Mouse (Mus musculus): Measurements from ENCODE around the gene Aldh1l1. TPM values are rescaled to one million over a fixed set of nuclear protein-coding genes. Genes with fewer than 3 reads are reported as not detected.
A peak's percentile ranks its signal among the peaks of the same experiment; 100 is the strongest.

Aldh1l1 gene
- polyA plus RNA-seq, 1 experiment from 2014 or later = 38.6 TPM

GRCm38 (mm10) chr6:90537941-90538340 lies 51.7 kb downstream of the Aldh1l1 start:
- H3K4me2 ChIP-seq = no peak overlapping the region
- no peak overlapping the region for H3K27ac ChIP-seq (replicated peaks)
- H3K36me3 ChIP-seq = no peaks in the 10 kb centered on the region
- no peaks in the 10 kb centered on the region for H3K27me3 ChIP-seq
- ATAC-seq (ENCODE audit: low read depth) = peak; percentile 61
- no peaks in the 10 kb centered on the region for H3K9me3 ChIP-seq
- H3K4me1 ChIP-seq (replicated peaks) = peaks cover 14% of the 10 kb centered on the region; the same call in 1 of the 2 replicates
- 3% methylated on average over 7 of the region's 7 CpGs for WGBS
- H3K9ac ChIP-seq = no peak overlapping the region
- no peak overlapping the region for H3K4me3 ChIP-seq

- Histone ChIP-seq H3K4me3 (no peak overlapping the region), H3K27ac (replicated peaks) (peak overlapping the region; percentile 89; the same call in 1 of the 2 replicates), H3K9me3 (no peaks in the 10 kb centered on the region), H3K27me3 (no peaks in the 10 kb centered on the region), H3K4me1 (replicated peaks) (peaks cover 13% of the 10 kb centered on the region; the same call in 1 of the 2 replicates), H3K4me2 (no peak overlapping the region), H3K36me3 (no peaks in the 10 kb centered on the region), H3K9ac (no peak overlapping the region)
- ATAC-seq (ENCODE audit: low read depth) = no peak
- 94% methylated on average over 4 of the region's 4 CpGs for WGBS
These were observed 53.0 kb downstream of the Aldh1l1 start for GRCm38 (mm10) chr6:90539271-90539670.

- Histone ChIP-seq H3K27ac (replicated peaks) (peak overlapping the region; percentile 89), H3K36me3 (no peaks in the 10 kb centered on the region), H3K4me2 (no peak overlapping the region), H3K9me3 (no peaks in the 10 kb centered on the region), H3K27me3 (no peaks in the 10 kb centered on the region; the same call in 1 of the 2 replicates), H3K4me3 (no peak overlapping the region), H3K9ac (no peak overlapping the region), H3K4me1 (replicated peaks) (0 out of 2 replicates have a peak, but pooled peaks cover 5% of the 10 kb centered on the region)
- ATAC-seq (ENCODE audit: low read depth) = no peak
- 100% methylated on average over 1 of the region's 1 CpGs for WGBS
These were observed 54.3 kb downstream of the Aldh1l1 start for GRCm38 (mm10) chr6:90540520-90540919.

GRCm38 (mm10) chr6:90541367-90541772 lies 55.1 kb downstream of the Aldh1l1 start:
- no peaks in the 10 kb centered on the region for H3K36me3 ChIP-seq
- no peak overlapping the region for H3K4me3 ChIP-seq
- 29% methylated on average over 5 of the region's 5 CpGs for WGBS
- ATAC-seq (ENCODE audit: low read depth) = peak; percentile 87
- H3K9me3 ChIP-seq = no peaks in the 10 kb centered on the region
- H3K27ac ChIP-seq (replicated peaks) = peak overlapping the region; percentile 89
- 0 out of 2 replicates have a peak, but pooled peaks cover 5% of the 10 kb centered on the region for H3K4me1 ChIP-seq (replicated peaks)
- no peak overlapping the region for H3K4me2 ChIP-seq
- H3K27me3 ChIP-seq = no peaks in the 10 kb centered on the region; the same call in 1 of the 2 replicates
- H3K9ac ChIP-seq = no peak overlapping the region

GRCm38 (mm10) chr6:90544433-90544832 lies 58.2 kb downstream of the Aldh1l1 start:
- WGBS = 38% methylated on average over 2 of the region's 2 CpGs
- Histone ChIP-seq H3K9me3 (no peaks in the 10 kb centered on the region), H3K9ac (no peak overlapping the region), H3K4me2 (no peak overlapping the region), H3K27ac (replicated peaks) (no peak overlapping the region), H3K36me3 (no peaks in the 10 kb centered on the region), H3K27me3 (no peaks in the 10 kb centered on the region; the same call in 1 of the 2 replicates), H3K4me1 (replicated peaks) (0 out of 2 replicates have a peak, but pooled peaks cover 5% of the 10 kb centered on the region), H3K4me3 (no peak overlapping the region)
- no peak for ATAC-seq (ENCODE audit: low read depth)

- no peak for ATAC-seq (ENCODE audit: low read depth)
- peaks cover 12% of the 10 kb centered on the region; the same call in 1 of the 2 replicates for H3K4me1 ChIP-seq (replicated peaks)
- 69% methylated on average over 3 of the region's 3 CpGs for WGBS
- no peak overlapping the region for H3K4me2 ChIP-seq
- H3K27me3 ChIP-seq = no peaks in the 10 kb centered on the region; the same call in 1 of the 2 replicates
- H3K4me3 ChIP-seq = no peak overlapping the region
- no peaks in the 10 kb centered on the region for H3K36me3 ChIP-seq
- no peak overlapping the region for H3K27ac ChIP-seq (replicated peaks)
- H3K9ac ChIP-seq = no peak overlapping the region
- no peaks in the 10 kb centered on the region for H3K9me3 ChIP-seq
These were observed 60.0 kb downstream of the Aldh1l1 start for GRCm38 (mm10) chr6:90546274-90546673.

- Histone ChIP-seq H3K9ac (no peak overlapping the region), H3K4me3 (no peak overlapping the region), H3K27ac (replicated peaks) (no peak overlapping the region), H3K4me2 (no peak overlapping the region), H3K9me3 (no peaks in the 10 kb centered on the region), H3K36me3 (no peaks in the 10 kb centered on the region), H3K27me3 (no peaks in the 10 kb centered on the region; the same call in 1 of the 2 replicates), H3K4me1 (replicated peaks) (peaks cover 12% of the 10 kb centered on the region; the same call in 1 of the 2 replicates)
- 89% methylated on average over 3 of the region's 3 CpGs for WGBS
- no peak for ATAC-seq (ENCODE audit: low read depth)
These were observed 60.8 kb downstream of the Aldh1l1 start for GRCm38 (mm10) chr6:90547041-90547440.

GRCm38 (mm10) chr6:90550161-90550912 lies 64.1 kb downstream of the Aldh1l1 start:
- Histone ChIP-seq H3K27ac (replicated peaks) (no peak overlapping the region), H3K4me2 (peak overlapping the region; percentile 45), H3K9ac (peak overlapping the region; percentile 31; the same call in 1 of the 2 replicates), H3K27me3 (no peaks in the 10 kb centered on the region), H3K36me3 (no peaks in the 10 kb centered on the region), H3K4me3 (peak overlapping the region; percentile 24), H3K4me1 (replicated peaks) (peaks cover 7% of the 10 kb centered on the region; the same call in 1 of the 2 replicates), H3K9me3 (no peaks in the 10 kb centered on the region)
- WGBS = 15% methylated on average over 25 of the region's 25 CpGs
- peak; percentile 75 for ATAC-seq (ENCODE audit: low read depth)

- ATAC-seq (ENCODE audit: low read depth) = no peak
- no peaks in the 10 kb centered on the region for H3K36me3 ChIP-seq
- peak overlapping the region; percentile 45 for H3K4me2 ChIP-seq
- peaks cover 7% of the 10 kb centered on the region; the same call in 1 of the 2 replicates for H3K4me1 ChIP-seq (replicated peaks)
- H3K9ac ChIP-seq = 0 out of 2 replicates have a peak overlapping the region, but pooled peaks have one; percentile 50
- no peaks in the 10 kb centered on the region for H3K27me3 ChIP-seq
- H3K4me3 ChIP-seq = peak overlapping the region; percentile 24
- H3K9me3 ChIP-seq = no peaks in the 10 kb centered on the region
- H3K27ac ChIP-seq (replicated peaks) = no peak overlapping the region
These were observed 65.0 kb downstream of the Aldh1l1 start for GRCm38 (mm10) chr6:90551251-90551650.

- Histone ChIP-seq H3K4me1 (replicated peaks) (peaks cover 7% of the 10 kb centered on the region; the same call in 1 of the 2 replicates), H3K4me2 (0 out of 2 replicates have a peak overlapping the region, but pooled peaks have one; percentile 45), H3K4me3 (no peak overlapping the region), H3K27me3 (no peaks in the 10 kb centered on the region), H3K9me3 (no peaks in the 10 kb centered on the region), H3K36me3 (no peaks in the 10 kb centered on the region), H3K9ac (no peak overlapping the region), H3K27ac (replicated peaks) (no peak overlapping the region)
- ATAC-seq (ENCODE audit: low read depth) = no peak
These were observed 67.0 kb downstream of the Aldh1l1 start for GRCm38 (mm10) chr6:90553197-90553596.

GRCm38 (mm10) chr6:90553682-90554081 lies 67.5 kb downstream of the Aldh1l1 start:
- no peak for ATAC-seq (ENCODE audit: low read depth)
- WGBS = 92% methylated on average over 5 of the region's 5 CpGs
- Histone ChIP-seq H3K36me3 (no peaks in the 10 kb centered on the region), H3K27me3 (no peaks in the 10 kb centered on the region), H3K4me2 (peak overlapping the region; percentile 7; the same call in 1 of the 2 replicates), H3K9ac (no peak overlapping the region), H3K9me3 (no peaks in the 10 kb centered on the region), H3K4me3 (no peak overlapping the region), H3K27ac (replicated peaks) (no peak overlapping the region), H3K4me1 (replicated peaks) (peaks cover 7% of the 10 kb centered on the region; the same call in 1 of the 2 replicates)

GRCm38 (mm10) chr6:90556534-90557058 lies 70.4 kb downstream of the Aldh1l1 start:
- Histone ChIP-seq H3K27me3 (no peaks in the 10 kb centered on the region), H3K36me3 (no peaks in the 10 kb centered on the region), H3K9me3 (no peaks in the 10 kb centered on the region), H3K4me2 (no peak overlapping the region), H3K4me3 (no peak overlapping the region), H3K4me1 (replicated peaks) (peaks cover 11% of the 10 kb centered on the region), H3K27ac (replicated peaks) (no peak overlapping the region), H3K9ac (no peak overlapping the region)
- ATAC-seq (ENCODE audit: low read depth) = no peak
- WGBS = 69% methylated on average over 2 of the region's 2 CpGs

All from neural tube, embryonic 13.5 days (tissue).